Mouse (Mus musculus) A20 (cell line): ENCODE data around the gene Cavin1.

Experiments
- DNase-seq: peaks from one replicate; pipeline ENCODE4 v3.0.0-alpha.2; 2011; ENCODE audit warnings: low read depth, low spot score

Cavin1 gene

DNA sequence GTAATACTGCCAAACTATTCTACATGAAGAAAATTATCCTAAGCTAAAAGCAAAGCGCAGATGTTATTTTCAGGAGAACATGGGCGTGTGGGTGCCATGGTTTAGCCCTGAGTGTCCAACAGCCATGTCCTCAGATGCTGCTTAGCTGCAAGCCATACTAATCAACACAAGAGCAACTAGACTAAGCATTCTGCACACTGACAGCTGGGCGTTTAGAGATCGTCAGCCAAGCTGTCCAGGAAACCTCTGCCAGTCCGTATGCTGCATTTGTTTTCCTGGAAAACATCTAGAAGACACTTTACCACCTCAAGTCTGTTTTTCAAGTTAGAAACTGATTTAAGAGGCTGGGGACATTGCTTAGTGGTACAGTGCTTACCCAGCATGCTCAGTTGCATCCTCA, 56.3 kb downstream of the Cavin1 start:
- no peak for DNase-seq

DNA sequence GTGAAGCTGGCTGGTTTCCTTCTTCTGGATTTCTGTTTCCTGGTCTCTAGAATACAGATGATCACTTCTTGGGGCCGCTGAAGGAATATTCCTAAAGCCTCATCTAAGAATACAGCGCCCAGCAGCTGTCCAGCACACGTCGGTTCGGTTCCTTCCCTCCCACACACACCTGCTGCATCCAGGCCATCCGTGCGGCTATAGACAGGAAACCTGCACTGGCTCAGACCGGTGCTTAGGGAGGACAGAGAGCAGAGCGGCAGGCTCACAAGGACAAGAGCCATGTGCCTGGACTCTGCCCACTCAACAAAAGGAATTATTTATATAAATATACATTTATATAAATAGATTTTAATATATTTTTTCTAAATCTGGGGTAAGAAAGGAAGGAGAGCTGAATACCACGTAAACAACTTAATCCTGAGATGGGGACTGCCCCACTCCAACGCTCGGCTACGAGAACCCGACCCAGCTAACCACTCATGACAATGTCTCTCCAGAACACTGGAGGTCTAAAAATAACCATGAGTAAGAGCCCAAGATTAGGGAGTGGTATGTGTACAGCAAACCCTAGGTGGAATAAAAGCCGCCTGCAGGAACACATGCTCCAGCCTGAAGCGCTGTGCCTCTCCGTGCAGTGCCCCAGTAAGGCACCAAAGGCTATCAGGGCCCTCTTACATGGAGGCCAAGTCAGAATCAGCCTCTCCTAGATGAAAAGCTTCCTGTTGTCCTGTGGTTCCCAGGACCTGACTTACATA, 58.1 kb downstream of the Cavin1 start:
- no peak for DNase-seq

DNA sequence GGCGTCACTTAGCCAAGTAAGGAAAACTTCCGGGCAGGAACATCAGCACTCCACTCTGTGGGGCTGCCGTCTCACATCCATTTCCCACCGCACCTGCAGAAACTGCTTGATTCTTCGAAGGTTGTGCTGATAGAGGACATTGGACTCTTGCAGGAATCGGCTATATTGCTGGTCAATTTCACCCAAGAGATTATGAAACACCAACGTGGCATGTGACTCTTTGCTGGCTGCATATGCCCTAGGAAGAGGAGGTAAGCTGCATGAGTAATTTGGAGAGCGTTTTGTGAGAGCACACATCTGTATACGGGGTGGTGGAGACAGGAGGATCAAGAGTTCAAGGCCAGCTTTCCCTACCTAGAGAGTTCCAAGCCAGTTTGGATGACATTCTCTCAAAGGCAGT, 62.1 kb downstream of the Cavin1 start:
- no peak for DNase-seq

GRCm38 (mm10) chr11:100908112-100908511, 62.6 kb downstream of the Cavin1 start:
- DNase-seq = no peak

DNA sequence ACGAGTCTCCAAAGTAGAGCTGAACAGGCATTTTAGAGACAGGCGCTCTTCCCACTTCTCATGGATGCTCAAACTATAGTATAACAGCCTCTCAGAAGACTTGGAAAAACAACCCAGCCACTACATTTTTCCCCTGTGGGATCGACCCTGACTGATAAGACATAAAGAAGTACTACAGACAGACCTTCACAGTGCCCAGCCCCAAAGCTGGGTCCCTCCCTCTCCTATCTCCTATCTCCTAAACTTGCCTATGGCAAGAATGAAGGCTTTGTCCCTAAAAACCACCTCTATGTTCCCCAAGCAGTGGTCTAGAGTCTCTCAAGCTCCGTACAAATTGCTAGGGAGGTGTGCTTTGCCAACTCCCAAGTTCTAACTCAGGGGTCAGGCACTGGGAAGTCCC, 63.8 kb downstream of the Cavin1 start:
- no peak for DNase-seq
